Mouse (Mus musculus): Measurements from ENCODE around the gene Wbp2nl.

DNA sequence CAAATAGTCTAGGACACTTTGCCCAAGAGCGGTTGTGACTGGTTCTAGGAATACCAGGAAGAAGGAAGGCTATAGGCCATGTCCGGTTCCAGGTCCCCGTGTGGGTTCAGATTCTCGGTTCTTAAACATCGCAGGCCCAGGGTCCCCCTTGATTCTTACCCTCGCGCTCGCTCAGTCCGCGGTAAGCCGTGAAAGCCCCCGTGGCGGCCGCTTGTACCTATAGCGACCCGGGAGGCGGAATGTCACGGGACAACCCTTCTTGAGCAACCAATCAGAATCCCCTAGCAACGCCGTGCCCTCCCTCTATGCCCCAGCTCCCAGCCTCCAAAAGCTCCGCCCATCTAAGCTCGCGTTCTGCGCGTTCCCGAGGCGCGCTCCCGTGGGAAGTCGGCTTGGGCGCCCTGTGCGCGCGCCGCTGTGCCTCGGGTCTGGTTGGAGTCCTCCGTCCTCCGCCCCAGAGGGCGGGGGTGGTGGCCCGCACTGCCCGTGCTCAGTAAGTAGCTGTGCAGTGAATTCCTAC lies 39.9 kb downstream of the Wbp2nl start, which contains the start of the genes Naga, Pheta2 and Smdt1:
- TF ChIP-seq POLR2A (IDR thresholded peaks at IDR 0.05; ENCODE audit: insufficient read depth, low read depth, low read length): peak; percentile 45; the same call in 1 of the 2 replicates
- TF ChIP-seq CTCF (IDR thresholded peaks at IDR 0.05; ENCODE audit: insufficient read depth, low read depth, low read length): no peak

All from olfactory bulb, adult 2 months (tissue).